Mouse (Mus musculus) neural tube, embryonic 14.5 days (tissue): ENCODE measurements around the gene Taar4. TPM values are rescaled to one million over a fixed set of nuclear protein-coding genes. Genes with fewer than 3 reads are reported as not detected.

Source experiments
- ATAC-seq: fragments of 200-750 bp; cut with Nextera tagmentation; 2 replicates; pipeline ENCODE4 v1.8.0; 2017; ENCODE audit warnings: low read depth, mild to moderate bottlenecking, moderate TSS enrichment, moderate library complexity
- H3K27ac ChIP-seq: fragments of 300-500 bp; sonication (generic); 2 replicates; pipeline ENCODE4 v1.5.1; 2014; ENCODE audit warnings: low read depth, mild to moderate bottlenecking, control low read depth, low read length, moderate library complexity, mixed read lengths
- H3K27me3 ChIP-seq: fragments of 300-500 bp; sonication (generic); 2 replicates; pipeline ENCODE4 v1.6.1; 2014; ENCODE audit warnings: low read length; ENCODE audit not compliant: control insufficient read depth, insufficient read depth
- H3K36me3 ChIP-seq: fragments of 300-500 bp; sonication (generic); 2 replicates; pipeline ENCODE4 v1.6.1; 2014; ENCODE audit warnings: low read length, mixed read lengths; ENCODE audit not compliant: control insufficient read depth, insufficient read depth
- H3K4me1 ChIP-seq: fragments of 300-500 bp; sonication (generic); 2 replicates; pipeline ENCODE4 v1.6.1; 2014; ENCODE audit warnings: low read length; ENCODE audit not compliant: control insufficient read depth, insufficient read depth
- H3K4me2 ChIP-seq: fragments of 300-500 bp; sonication (generic); 2 replicates; pipeline ENCODE4 v1.6.1; 2014; ENCODE audit warnings: mild to moderate bottlenecking, low read depth, low read length, control low read depth
- H3K4me3 ChIP-seq: fragments of 300-500 bp; sonication (generic); 2 replicates; pipeline ENCODE4 v1.5.1; 2014; ENCODE audit warnings: low read depth, low read length, control low read depth, mixed read lengths
- H3K9ac ChIP-seq: fragments of 300-500 bp; sonication (generic); replicated peaks from 2 replicates; pipeline ENCODE4 v1.6.1; 2014; ENCODE audit warnings: low read depth, mild to moderate bottlenecking, control low read depth, low read length, mixed read lengths
- H3K9me3 ChIP-seq: fragments of 300-500 bp; sonication (generic); 2 replicates; pipeline ENCODE4 v1.6.1; 2016; ENCODE audit warnings: low read length; ENCODE audit not compliant: control insufficient read depth
- WGBS: fragments of 180-500 bp; shearing (Covaris S2); extraction: QIAGEN DNeasy Blood & Tissue Kit; methylation state at CpG from one replicate; pipeline ENCODE4 v1.1.7; 2014; 5-methylcytosine and 5-hydroxymethylcytosine counted together
- polyA plus RNA-seq: library from polyadenylated mRNA; unstranded; fragments of >200 nt; fragmentation: Nextera tagmentation; extraction: Ambion mirVana; gene quantifications from 2 replicates; pipeline ENCODE4 v1.2.1, GENCODE M21; 2014

Taar4 gene
- polyA plus RNA-seq, 1 experiment from 2014 or later = not detected

- no peak overlapping the region for H3K9ac ChIP-seq
- 85% methylated on average over 6 of the region's 6 CpGs for WGBS
- no peak overlapping the region for H3K27ac ChIP-seq
- no peak overlapping the region for H3K4me3 ChIP-seq
- no peaks in the 10 kb centered on the region for H3K27me3 ChIP-seq
- H3K9me3 ChIP-seq = no peaks in the 10 kb centered on the region
- H3K4me1 ChIP-seq = no peaks in the 10 kb centered on the region
- ATAC-seq = no peak
- H3K36me3 ChIP-seq = no peaks in the 10 kb centered on the region
- H3K4me2 ChIP-seq = no peak overlapping the region
These were observed 8.6 kb upstream of the Taar4 start for GRCm38 (mm10) chr10:23951714-23952113.

- H3K27ac ChIP-seq = no peak overlapping the region
- ATAC-seq = no peak
- 71% methylated on average over 3 of the region's 3 CpGs for WGBS
These were observed 1.2 kb upstream of the Taar4 start for GRCm38 (mm10) chr10:23959071-23959470.

GRCm38 (mm10) chr10:23963444-23963843 is 3.1 kb downstream of the Taar4 start:
- no peaks in the 10 kb centered on the region for H3K9me3 ChIP-seq
- 58% methylated on average over 3 of the region's 3 CpGs for WGBS
- H3K9ac ChIP-seq = no peak overlapping the region
- H3K36me3 ChIP-seq = no peaks in the 10 kb centered on the region
- no peak overlapping the region for H3K4me3 ChIP-seq
- H3K4me2 ChIP-seq = no peak overlapping the region
- ATAC-seq = no peak
- no peaks in the 10 kb centered on the region for H3K27me3 ChIP-seq
- H3K4me1 ChIP-seq = no peaks in the 10 kb centered on the region
- H3K27ac ChIP-seq = no peak overlapping the region

More at GRCm38 (mm10) chr10:23959071-23959470, 1.2 kb upstream of the Taar4 start:
- no peaks in the 10 kb centered on the region for H3K4me1 ChIP-seq
- H3K4me3 ChIP-seq = no peak overlapping the region
- H3K4me2 ChIP-seq = no peak overlapping the region
- no peaks in the 10 kb centered on the region for H3K9me3 ChIP-seq
- no peaks in the 10 kb centered on the region for H3K36me3 ChIP-seq
- no peak overlapping the region for H3K9ac ChIP-seq
- H3K27me3 ChIP-seq = no peaks in the 10 kb centered on the region

- Histone ChIP-seq H3K9me3 (no peaks in the 10 kb centered on the region), H3K36me3 (no peaks in the 10 kb centered on the region), H3K27me3 (no peaks in the 10 kb centered on the region), H3K27ac (no peak overlapping the region), H3K4me1 (no peaks in the 10 kb centered on the region), H3K4me3 (no peak overlapping the region), H3K9ac (no peak overlapping the region), H3K4me2 (no peak overlapping the region)
- no peak for ATAC-seq
- 90% methylated on average over 6 of the region's 6 CpGs for WGBS
These were observed 4.8 kb downstream of the Taar4 start for GRCm38 (mm10) chr10:23964921-23965610.

- Histone ChIP-seq H3K27ac (no peak within 1 kb of the TSS), H3K4me1 (no peaks in the 10 kb centered on the region), H3K9ac (no peak within 1 kb of the TSS), H3K36me3 (no peaks in the 10 kb centered on the region), H3K27me3 (no peaks in the 10 kb centered on the region), H3K9me3 (no peaks in the 10 kb centered on the region), H3K4me3 (no peak within 1 kb of the TSS), H3K4me2 (no peak within 1 kb of the TSS)
- no peak for ATAC-seq
- WGBS = 96% methylated on average over 11 of the region's 11 CpGs
These were observed 10.4 kb downstream of the Taar4 start, which contains the start of gene Taar5 for GRCm38 (mm10) chr10:23970656-23971165. Gene Taar5, plus strand, starts transcription at chr10:23970706.

GRCm38 (mm10) chr10:23971256-23971655 is 11.0 kb downstream of the Taar4 start:
- Histone ChIP-seq H3K27me3 (no peaks in the 10 kb centered on the region), H3K9ac (no peak overlapping the region), H3K9me3 (no peaks in the 10 kb centered on the region), H3K4me1 (no peaks in the 10 kb centered on the region), H3K36me3 (no peaks in the 10 kb centered on the region), H3K4me3 (no peak overlapping the region), H3K4me2 (no peak overlapping the region), H3K27ac (no peak overlapping the region)
- WGBS = 89% methylated on average over 5 of the region's 5 CpGs
- ATAC-seq = no peak

- no peak for ATAC-seq
- WGBS = 40% methylated on average over 4 of the region's 4 CpGs
- Histone ChIP-seq H3K4me2 (no peak overlapping the region), H3K36me3 (no peaks in the 10 kb centered on the region), H3K9me3 (no peaks in the 10 kb centered on the region), H3K4me1 (no peaks in the 10 kb centered on the region), H3K4me3 (no peak overlapping the region), H3K9ac (no peak overlapping the region), H3K27ac (no peak overlapping the region), H3K27me3 (no peaks in the 10 kb centered on the region)
These were observed 17.7 kb downstream of the Taar4 start for GRCm38 (mm10) chr10:23977958-23978357.

GRCm38 (mm10) chr10:23978901-23979705 is 18.8 kb downstream of the Taar4 start:
- no peak overlapping the region for H3K4me2 ChIP-seq
- H3K27me3 ChIP-seq = no peaks in the 10 kb centered on the region
- 44% methylated on average over 16 of the region's 16 CpGs for WGBS
- H3K4me1 ChIP-seq = no peaks in the 10 kb centered on the region
- ATAC-seq = peak; percentile 83
- no peak overlapping the region for H3K4me3 ChIP-seq
- no peak overlapping the region for H3K9ac ChIP-seq
- H3K27ac ChIP-seq = no peak overlapping the region
- no peaks in the 10 kb centered on the region for H3K36me3 ChIP-seq
- no peaks in the 10 kb centered on the region for H3K9me3 ChIP-seq

GRCm38 (mm10) chr10:23985546-23985945 is 25.3 kb downstream of the Taar4 start, which contains the start of gene Taar6:
Gene Taar6, minus strand, starts transcription at chr10:23985646.
- Histone ChIP-seq H3K36me3 (no peaks in the 10 kb centered on the region), H3K9ac (no peak within 1 kb of the TSS), H3K9me3 (no peaks in the 10 kb centered on the region), H3K4me3 (no peak within 1 kb of the TSS), H3K27me3 (no peaks in the 10 kb centered on the region), H3K4me1 (no peaks in the 10 kb centered on the region), H3K4me2 (no peak within 1 kb of the TSS), H3K27ac (no peak within 1 kb of the TSS)
- ATAC-seq = no peak
- WGBS = 77% methylated on average over 8 of the region's 8 CpGs
